Mouse (Mus musculus) urinary bladder, postnatal 14 days (tissue): ENCODE data around the gene Ptprd.
A peak's percentile ranks its signal among the peaks of the same experiment; 100 is the strongest.

Experiments
- DNase-seq: peaks from one replicate; pipeline ENCODE4 v3.0.0; 2021; ENCODE audit warnings: low spot score

The Ptprd gene

GRCm38 (mm10) chr4:77558404-77559202 lies 653.2 kb downstream of the Ptprd start:
- DNase-seq = peak; percentile 21

GRCm38 (mm10) chr4:77555841-77556240 lies 655.9 kb downstream of the Ptprd start:
- DNase-seq = no peak

- DNase-seq = no peak
Observed at GRCm38 (mm10) chr4:77537843-77538242, 673.9 kb downstream of the Ptprd start.

GRCm38 (mm10) chr4:77537336-77537735 lies 674.4 kb downstream of the Ptprd start:
- DNase-seq = no peak

- no peak for DNase-seq
Observed at GRCm38 (mm10) chr4:77535601-77536000, 676.2 kb downstream of the Ptprd start.

GRCm38 (mm10) chr4:77534553-77534952 lies 677.2 kb downstream of the Ptprd start:
- no peak for DNase-seq

GRCm38 (mm10) chr4:77519166-77519565 lies 692.6 kb downstream of the Ptprd start:
- peak; percentile 7 for DNase-seq

GRCm38 (mm10) chr4:77513914-77514628 lies 697.7 kb downstream of the Ptprd start:
- no peak for DNase-seq

- no peak for DNase-seq
Observed at GRCm38 (mm10) chr4:77513041-77513440, 698.7 kb downstream of the Ptprd start.

GRCm38 (mm10) chr4:77454049-77454448 lies 757.7 kb downstream of the Ptprd start:
- DNase-seq = no peak

- DNase-seq = no peak
Observed at GRCm38 (mm10) chr4:77399146-77399545, 812.6 kb downstream of the Ptprd start.

GRCm38 (mm10) chr4:77361728-77362127 lies 850.0 kb downstream of the Ptprd start:
- DNase-seq = no peak

GRCm38 (mm10) chr4:77327198-77327597 lies 884.6 kb downstream of the Ptprd start:
- DNase-seq = no peak

- DNase-seq = no peak
Observed at GRCm38 (mm10) chr4:77317060-77317680, 894.6 kb downstream of the Ptprd start.

- no peak for DNase-seq
Observed at GRCm38 (mm10) chr4:77316644-77317043, 895.1 kb downstream of the Ptprd start.

- no peak for DNase-seq
Observed at GRCm38 (mm10) chr4:77310127-77310788, 901.5 kb downstream of the Ptprd start.

- no peak for DNase-seq
Observed at GRCm38 (mm10) chr4:77283423-77283822, 928.3 kb downstream of the Ptprd start.

- no peak for DNase-seq
Observed at GRCm38 (mm10) chr4:77277913-77278312, 933.8 kb downstream of the Ptprd start.

GRCm38 (mm10) chr4:77259972-77260290 lies 951.8 kb downstream of the Ptprd start:
- DNase-seq = no peak

GRCm38 (mm10) chr4:77259250-77259971 lies 952.4 kb downstream of the Ptprd start:
- DNase-seq = no peak

- no peak for DNase-seq
Observed at GRCm38 (mm10) chr4:77251188-77251587, 960.6 kb downstream of the Ptprd start.

GRCm38 (mm10) chr4:77249801-77250200 lies 962.0 kb downstream of the Ptprd start:
- DNase-seq = no peak
